Mouse (Mus musculus): Measurements from ENCODE around the gene Dhcr7. TPM values are rescaled to one million over a fixed set of nuclear protein-coding genes. Genes with fewer than 3 reads are reported as not detected.

The Dhcr7 gene
- polyA plus RNA-seq (2017; shearing (Covaris generic)) = 25.7 TPM

DNA sequence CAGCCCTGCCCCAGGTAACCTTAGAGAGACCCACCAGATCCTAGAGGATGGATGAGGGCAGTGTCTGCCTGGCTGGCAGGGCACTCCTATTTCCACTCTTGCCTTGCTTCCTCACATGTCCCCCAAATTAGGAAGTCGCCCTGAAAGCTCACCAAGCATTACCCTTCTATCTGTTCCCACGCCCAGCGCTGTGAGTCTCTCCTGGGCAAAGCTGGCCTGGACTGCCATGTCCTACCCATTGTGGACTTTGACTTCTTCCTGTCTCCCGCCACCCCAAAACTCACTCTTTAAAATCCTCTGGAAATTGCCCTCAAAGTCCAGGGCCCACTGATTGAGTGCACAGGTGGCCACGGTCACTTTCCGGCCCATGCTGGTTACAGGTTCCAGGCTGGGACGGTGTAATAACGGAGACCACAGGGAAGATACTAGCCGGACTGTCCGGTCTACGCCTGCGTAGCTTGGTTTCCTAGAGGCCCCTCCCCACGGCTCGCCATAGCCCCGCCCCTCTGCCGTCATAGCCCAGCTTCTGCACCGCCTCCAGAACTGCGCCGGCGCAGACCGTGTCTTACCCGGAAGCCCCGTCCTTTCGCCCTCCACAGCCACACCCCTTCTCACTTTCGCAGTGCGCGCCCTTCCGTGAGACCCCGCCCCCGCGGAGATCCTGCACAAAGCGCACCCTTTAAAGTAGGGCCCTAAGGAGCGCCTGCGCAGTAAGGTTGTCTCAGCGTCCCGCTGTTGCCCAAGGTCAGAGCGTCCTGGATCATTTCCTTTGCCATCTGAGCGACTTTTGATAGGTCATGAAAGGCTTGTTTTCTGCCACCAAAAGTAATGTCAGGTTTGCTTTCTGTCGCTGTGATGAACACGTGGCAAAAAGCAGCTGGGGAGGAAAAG, at the start of gene Dhcr7, which contains the start of gene Nadsyn1:
TSS of gene Dhcr7 (plus strand) at position 771 of the 891 bp plus-strand sequence.
TSS of gene Nadsyn1 (minus strand) at position 475 of the 891 bp plus-strand sequence.

DNA sequence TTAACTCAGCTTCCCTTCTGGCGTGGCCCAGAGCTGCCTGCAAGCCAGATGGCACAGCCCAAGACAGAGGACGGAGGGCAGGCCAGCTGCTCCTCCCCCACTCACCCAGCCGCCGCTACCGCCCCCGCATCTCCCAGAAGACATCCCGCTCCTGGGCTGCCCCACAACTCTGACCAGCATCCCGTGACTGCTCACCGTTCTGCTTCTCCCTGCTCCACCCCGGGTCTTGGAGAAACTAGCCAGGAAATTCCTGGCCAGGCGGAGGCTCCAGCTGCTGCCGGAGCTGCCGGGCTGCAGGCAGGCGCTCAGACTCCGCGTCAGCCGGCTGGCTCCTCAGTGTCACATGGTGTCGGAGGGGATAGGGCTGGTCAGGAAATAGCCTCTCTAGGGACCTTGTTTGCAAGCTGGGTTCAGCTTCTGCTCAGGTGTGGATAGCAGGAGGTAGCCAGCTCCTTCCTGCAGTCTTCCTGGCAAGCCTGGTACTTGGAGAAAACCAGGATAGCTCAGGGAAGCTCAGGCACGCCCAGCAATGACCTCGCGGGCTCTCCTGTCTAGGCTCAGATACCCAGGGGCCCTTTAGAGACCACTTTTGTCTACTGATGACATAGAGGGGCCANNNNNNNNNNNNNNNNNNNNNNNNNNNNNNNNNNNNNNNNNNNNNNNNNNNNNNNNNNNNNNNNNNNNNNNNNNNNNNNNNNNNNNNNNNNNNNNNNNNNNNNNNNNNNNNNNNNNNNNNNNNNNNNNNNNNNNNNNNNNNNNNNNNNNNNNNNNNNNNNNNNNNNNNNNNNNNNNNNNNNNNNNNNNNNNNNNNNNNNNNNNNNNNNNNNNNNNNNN, 38.7 kb upstream of the Dhcr7 start, which contains the start of gene Mrgpre:
TSS of gene Mrgpre (minus strand) at position 505 of the 834 bp plus-strand sequence.

DNA sequence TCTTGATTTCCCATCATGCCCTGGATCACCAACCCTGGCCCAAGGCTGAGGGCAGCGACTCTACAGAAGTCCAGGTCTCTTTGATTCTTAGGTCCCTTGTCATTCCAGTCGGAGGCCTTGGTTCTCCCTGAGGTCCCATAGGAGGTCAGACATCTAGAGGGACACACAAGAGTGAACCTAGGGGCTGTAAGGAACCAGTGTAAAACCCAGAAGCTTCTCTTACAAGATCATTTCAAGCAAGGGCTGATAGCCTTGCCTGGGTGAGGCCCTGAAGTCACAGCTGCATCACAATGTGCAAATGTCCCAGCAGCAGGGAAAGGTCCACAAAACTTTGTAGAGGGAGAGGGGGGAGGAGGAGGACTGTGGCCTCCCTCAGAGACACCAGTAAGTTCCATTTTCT, 43.6 kb downstream of the Dhcr7 start, which contains the start of gene Gm498:
TSS of gene Gm498 (plus strand) at position 301 of the 400 bp plus-strand sequence.

Other genes with a start within 250 kb of the Dhcr7 start
- 55.5 TPM for gene Cars, start 223.1 kb upstream of the Dhcr7 start, polyA plus RNA-seq (2017; shearing (Covaris generic))
- gene Tnfrsf26, start 194.4 kb upstream of the Dhcr7 start, polyA plus RNA-seq (2017; shearing (Covaris generic)) = 38.9 TPM
- 15.9 TPM for gene Tnfrsf22, start 173.5 kb upstream of the Dhcr7 start, polyA plus RNA-seq (2017; shearing (Covaris generic))
- gene Tnfrsf23, start 137.3 kb upstream of the Dhcr7 start, polyA plus RNA-seq (2017; shearing (Covaris generic)) = 9.6 TPM
- 16.6 TPM for gene Osbpl5, start 66.2 kb upstream of the Dhcr7 start, polyA plus RNA-seq (2017; shearing (Covaris generic))
- not detected for gene Mrgprg, start 56.2 kb upstream of the Dhcr7 start, polyA plus RNA-seq (2017; shearing (Covaris generic))
- gene Mrgpre, start 38.6 kb upstream of the Dhcr7 start, polyA plus RNA-seq (2017; shearing (Covaris generic)) = 0.45 TPM
- gene Nadsyn1, start 296 bp upstream of the Dhcr7 start, polyA plus RNA-seq (2017; shearing (Covaris generic)) = 15.8 TPM
- not detected for gene Gm498, start 43.7 kb downstream of the Dhcr7 start, polyA plus RNA-seq (2017; shearing (Covaris generic))
- not detected for gene Shank2, start 178.8 kb downstream of the Dhcr7 start, polyA plus RNA-seq (2017; shearing (Covaris generic))

Measured in naive thymus-derived CD4-positive, alpha-beta T cell, adult 5 months (primary cell).